Mouse (Mus musculus): ENCODE measurements around the gene Dbx1.

GRCm38 (mm10) chr7:49597776-49598175 lies 38.9 kb downstream of the Dbx1 start:
- TF ChIP-seq CTCF (IDR thresholded peaks at IDR 0.05; ENCODE audit: insufficient read depth, low read depth, low read length) = no peak
- no peak for TF ChIP-seq POLR2A (IDR thresholded peaks at IDR 0.05; ENCODE audit: insufficient read depth, low read depth, low read length)

Data from olfactory bulb, adult 2 months (tissue).